Mouse (Mus musculus): ENCODE measurements around the gene Meis3. TPM values are rescaled to one million over a fixed set of nuclear protein-coding genes. Genes with fewer than 3 reads are reported as not detected.

Meis3 gene
- total RNA-seq, 1 experiment from 2014 or later = 12.9 TPM

DNA sequence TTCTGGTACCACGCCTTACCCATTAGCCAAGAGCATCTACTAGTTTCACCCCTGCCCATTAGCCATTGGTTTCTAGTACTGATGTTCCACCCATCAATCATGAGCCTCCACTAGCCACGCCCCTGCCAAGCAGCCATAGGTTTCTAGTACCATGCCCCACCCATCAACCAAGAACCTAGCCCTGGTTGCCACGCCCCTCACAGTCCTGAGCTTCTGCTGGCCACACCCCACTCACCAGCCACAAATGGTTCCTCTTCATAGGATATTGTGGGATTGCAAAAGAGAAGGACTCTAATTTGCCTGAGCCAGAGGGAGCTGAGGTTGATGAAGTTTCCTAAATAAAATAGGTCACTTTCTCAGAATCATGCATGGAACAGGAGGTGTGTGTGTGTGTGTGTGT, 14.2 kb upstream of the Meis3 start:
- no peak for DNase-seq

DNA sequence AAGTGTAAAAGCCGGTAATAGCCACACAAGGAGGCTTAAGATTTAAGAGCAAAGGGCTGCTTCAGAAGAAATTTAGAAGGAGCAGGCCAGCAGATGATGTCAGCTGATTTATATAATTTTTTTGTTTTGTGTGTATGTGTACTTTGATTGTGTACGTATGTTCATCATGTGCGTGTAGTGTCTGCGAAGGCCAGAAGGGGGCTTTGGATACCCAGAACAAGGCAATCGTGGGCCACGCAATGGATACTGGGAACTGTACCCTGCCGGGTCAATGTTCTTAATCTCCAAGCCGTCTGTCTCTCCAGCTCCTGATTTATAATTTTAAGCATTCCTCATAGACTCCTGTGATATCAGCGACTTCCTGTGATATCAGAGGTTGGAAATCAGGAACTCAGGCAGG, 13.6 kb upstream of the Meis3 start:
- no peak for DNase-seq

DNA sequence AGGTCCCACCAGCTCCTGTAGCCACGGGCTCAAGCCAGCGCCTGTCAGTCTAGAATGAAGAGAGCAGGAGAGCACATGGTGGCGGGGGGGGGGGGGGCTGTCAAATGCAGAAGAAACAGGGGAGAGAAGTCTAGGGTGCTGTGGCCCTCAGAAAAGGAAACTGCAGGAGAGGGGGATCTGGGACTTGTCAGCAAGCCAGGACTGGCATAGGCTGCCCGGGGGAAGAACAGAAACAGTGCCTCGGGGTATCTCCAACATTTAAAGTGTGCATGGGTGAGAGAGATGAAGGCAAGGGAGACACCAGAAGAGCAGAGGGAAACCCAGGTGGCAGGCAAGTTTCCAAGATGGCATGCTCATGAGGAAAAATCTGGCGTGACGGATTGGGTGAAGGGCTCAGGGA, 12.9 kb upstream of the Meis3 start:
- DNase-seq = no peak

DNA sequence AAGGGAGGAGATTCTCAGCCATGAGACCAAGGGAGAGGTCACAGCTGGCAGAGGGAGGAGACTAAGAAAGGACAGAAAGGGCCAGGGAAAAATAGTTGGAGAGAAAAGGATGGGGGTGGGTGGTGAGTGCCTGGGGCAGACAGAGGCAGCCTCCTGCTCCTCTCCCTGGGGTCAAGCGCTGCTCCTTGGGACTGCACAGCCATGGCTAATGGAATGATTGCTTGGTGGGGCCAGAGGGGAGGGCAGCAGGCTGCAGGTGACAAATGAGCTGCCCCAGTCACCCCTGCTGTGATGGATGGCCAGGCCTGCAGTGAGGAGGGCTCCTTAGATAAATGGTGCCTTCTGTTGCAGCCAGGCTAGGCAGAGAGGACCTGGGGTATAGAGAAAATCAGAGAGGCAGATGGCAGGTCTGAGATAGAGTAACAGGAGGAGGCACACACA, 2.7 kb upstream of the Meis3 start:
- DNase-seq = no peak

DNA sequence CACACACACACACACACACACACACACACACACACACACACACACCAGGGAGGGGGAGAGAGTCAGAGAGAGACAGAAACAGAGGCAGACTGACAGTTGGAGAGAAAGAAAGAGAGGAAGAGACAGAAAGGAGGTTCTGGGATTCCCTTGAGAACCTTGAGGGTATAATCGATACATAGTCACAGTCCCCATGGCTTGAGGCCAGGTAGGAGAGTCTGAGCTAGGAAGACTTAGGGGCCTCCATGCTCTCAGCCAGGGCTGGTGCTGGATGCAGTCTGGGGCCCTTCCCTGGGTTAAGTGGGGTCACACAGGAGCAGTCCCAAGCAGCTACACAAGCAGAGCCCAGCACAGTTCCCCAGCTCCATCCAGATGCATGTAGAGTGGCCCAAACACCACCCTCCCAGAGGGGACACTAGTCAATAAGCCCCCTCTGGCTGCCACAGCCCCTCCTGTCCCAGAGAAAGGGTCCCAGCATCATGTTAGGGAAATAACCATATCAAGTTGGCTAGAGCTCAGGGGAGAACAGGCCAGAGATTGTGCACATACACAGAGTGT, 2.2 kb upstream of the Meis3 start:
- DNase-seq = no peak

DNA sequence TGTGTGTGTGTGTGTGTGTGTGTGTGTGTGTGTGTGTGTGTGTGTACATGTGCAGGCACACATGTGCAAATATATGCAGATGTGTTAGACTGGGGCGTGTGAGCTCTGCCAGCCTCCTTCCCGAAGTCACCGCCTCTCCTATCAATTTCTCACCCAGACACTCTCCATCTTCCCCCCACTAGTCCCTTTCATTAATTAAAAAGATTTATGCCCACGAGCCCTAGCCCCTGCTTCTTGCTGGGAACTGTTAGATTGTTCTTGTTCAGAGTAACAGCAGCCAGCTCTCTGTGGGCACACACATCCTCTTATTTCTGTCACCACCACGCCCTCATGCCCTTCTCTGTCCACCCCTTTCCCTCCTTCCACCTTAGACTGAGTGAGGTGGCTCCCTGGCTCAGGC, 1.7 kb upstream of the Meis3 start:
- no peak for DNase-seq

DNA sequence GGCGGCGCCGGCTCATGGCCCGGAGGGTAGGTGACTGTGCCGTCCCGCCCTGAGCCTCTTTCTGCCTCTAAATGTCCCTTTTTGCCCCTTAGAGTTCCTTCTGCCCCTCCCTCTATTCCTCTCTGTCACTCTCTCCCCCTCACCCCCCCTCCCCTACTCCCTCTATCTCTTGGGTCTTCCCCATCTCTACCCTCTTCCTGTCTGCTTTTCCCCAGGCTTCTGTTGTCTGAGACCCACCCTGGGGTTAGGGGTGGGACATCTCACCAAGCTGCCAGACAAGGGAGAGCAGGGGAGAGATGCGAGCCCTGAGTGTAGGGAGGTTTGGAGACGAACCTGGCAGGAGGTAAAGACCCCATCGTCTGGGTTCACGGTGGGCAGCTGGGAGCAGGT, 647 bp downstream of the Meis3 start:
- DNase-seq = no peak

DNA sequence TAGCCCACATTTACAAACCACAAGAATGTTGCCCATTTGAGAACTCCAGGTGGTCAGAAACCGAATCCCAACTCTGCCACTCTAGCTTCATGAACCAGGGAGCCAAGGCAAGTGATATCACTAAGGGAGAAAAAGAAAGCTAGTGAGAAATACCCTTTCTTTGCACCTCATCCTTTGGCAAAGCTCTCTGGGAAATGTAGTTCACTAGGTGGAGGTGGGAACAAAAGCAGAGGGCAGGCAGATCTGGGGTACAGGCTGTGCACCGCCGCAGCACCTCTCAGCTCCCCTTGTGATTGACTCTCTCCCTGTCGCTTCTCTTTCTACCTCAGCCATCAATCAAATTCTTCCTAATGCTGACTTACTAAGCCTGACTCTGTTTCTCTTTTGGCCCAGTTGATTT, 3.2 kb downstream of the Meis3 start:
- no peak for DNase-seq

DNA sequence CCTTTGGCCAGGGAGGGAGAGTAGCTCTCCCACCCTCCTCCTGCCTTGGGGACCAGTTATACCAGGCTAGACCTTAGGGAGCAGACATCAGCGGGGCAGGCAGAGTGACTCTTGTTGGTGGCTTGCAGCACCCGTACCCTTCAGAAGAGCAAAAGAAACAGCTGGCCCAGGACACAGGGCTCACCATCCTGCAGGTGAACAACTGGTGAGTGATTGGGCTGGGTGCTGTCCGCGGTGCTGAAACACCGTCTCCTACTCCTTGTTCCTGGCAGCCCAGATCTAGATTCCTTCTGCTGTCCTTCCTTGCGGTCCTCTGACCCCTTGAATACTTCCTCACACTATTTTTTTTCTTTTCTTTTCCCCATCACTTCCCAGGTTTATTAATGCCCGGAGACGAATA, 8.8 kb downstream of the Meis3 start:
- peak; percentile 70 for DNase-seq

DNA sequence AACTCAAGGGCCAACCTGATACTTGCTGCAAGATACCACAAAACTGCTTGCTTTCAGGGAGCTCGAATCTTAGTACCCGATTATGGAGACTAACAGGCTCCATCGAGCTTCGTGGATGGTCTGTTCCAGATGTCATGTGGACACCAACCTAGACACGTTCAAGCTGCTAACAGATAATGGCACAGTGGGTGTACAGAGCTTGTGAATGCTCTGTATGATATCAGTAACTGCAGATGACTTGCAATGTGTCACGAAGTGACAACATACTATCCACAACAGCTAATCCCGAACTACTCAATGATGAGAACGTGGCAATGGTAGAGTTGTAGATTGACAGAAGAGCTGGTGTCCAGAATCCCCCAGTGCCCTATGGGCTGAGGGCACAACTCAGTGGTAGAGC, 12.6 kb downstream of the Meis3 start:
- DNase-seq = no peak

DNA sequence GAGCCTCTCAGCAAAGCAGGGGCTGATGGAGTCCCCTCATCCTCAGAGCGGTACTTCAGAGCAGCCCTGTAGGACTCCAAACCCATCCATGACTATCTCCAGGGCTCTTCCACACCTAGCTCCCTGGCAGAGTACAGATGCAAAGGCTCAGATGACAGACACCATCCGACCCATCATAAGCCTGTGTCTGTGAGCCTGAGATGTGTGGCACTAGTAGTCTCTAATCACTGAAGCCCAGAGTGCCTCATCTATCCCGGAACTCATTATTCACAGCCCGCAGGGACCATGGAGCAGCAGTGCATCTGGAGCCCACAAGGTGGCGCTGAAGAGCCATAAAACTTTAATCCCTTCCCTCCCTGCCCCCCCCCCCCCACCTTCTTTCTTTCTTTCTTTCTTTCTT, 17.4 kb downstream of the Meis3 start:
- peak; percentile 77 for DNase-seq

DNA sequence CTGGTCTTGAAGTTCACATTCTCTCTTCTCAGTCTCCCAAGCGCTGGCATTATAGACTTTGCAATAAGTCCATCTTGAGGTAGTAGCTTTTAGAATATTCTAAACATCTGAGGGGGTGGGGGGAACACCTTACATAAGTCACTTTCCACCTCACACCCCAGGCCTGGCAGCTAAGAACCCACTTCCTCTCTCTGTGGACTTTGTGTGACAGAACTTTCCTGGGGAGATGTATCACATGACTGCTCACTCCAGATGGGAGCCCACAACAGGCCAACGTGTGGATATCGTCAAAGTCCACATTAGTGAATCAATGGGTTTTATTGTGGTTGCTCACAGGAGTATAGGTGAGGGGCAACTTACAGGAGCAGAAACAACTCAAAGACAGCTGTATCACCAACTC, 18.8 kb downstream of the Meis3 start:
- DNase-seq = no peak

DNA sequence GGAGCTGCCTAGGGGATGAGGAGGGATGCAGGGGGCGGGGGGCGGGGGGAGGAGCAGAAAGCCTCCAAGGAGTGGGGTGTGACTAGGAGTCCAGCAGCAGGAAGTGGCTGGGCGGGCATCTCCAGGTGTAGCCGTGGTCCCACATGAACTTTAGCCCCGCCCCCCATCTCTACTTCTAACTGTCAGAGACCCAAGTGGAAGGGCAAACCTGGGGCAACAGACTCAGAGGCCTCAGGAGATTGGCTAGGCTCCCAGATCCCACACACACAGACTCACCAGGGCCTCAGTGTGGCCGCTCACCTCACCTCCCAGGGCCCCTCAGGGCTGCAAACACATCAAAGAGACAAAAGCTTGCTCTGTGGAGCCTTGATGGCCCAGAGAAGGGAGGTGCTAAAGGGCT, 21.7 kb downstream of the Meis3 start:
- DNase-seq = no peak

DNA sequence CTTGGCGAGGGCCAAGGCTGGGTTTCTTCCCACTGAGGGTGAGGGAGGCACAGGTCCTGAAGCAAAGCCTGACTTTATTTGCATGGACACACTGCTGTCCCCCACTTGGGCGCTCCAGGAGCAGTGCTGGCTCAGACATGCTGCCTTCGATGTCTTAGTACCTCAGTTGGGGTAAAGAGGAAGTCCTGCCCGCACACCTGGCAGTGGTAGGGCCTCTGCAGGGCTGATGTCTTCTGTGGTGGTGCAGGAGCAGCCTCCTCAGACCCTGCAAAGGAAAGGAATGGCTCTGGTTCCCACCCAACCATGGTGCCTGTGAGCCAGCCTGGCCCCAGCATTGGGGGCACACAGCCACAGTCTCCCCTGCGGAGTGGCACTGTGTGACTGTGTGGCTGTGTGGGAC, 22.3 kb downstream of the Meis3 start:
- no peak for DNase-seq

DNA sequence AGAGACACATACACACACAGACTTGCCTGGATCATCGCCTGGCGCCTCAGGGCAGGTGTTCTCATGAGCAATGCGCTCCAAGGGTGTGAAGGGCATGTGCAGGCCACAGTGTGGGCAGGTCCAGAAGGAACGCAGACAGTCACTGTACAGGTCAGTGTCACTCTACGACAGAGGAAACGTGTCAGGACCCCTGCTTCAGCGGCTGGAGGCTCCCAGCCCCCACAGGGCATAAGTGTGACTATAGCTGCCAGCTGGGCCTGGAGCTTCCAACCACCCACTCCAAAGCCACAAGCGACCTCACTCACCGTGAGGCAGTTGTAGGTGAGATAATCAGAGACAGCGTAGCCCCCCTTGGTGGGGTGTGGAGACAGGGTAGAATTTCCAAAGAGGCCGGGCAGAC, 23.6 kb downstream of the Meis3 start:
- DNase-seq = no peak

DNA sequence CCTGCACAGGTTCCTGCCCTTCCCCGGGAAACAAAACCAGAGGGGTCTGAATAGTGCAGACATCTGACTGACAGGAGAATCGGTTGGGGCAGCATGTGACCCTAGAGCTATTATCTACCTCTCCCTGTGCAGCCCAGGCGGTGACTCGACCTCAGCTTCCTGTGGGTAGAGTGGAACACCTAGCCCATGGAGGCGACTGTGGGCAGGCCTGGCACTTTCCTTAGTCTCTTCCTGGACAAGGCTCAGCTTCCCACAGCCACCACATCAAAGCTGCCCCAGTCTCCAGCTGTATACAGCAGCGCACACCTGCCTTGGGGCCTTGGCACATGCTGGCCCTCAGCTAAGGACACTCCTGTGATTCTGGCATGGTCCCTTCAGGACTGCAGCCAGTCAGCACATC, 26.2 kb downstream of the Meis3 start:
- no peak for DNase-seq

DNA sequence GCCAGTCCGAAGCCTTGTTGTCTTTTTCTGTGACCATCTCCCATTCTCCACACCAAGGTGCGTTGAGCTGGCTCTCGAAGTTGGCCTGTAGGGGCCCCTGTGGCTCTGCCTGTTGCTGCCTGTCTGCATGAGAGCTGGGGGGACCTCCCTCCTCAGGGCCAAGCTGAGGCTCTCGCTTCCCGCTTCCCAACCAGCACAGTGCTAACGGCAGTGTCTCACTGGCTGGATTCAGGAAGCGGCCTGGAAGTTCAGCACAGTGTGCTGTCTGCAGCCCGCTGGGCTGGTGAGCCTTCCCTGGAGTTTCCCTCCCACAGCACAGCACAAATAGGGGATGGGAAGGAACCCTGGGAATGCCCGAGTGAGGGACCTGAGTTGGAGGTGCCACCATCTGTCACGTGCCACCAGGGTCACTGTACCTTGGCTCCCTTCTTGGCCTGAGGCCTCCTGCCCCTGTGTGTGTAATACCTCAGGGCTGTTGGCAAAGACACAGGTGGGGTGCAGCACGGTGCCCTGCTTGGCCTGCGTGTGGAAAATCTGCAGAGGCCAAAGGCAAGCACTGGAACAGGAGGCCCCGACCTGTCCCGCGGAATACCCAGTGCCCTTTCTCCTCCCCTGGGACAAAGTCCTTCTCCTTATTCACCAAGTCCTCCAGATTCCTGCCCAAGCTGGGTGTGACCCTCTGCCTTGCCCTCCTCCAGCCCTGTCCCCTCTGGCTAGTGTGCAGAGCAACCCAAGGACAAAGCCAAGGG, 28.0 kb downstream of the Meis3 start:
- no peak for DNase-seq

DNA sequence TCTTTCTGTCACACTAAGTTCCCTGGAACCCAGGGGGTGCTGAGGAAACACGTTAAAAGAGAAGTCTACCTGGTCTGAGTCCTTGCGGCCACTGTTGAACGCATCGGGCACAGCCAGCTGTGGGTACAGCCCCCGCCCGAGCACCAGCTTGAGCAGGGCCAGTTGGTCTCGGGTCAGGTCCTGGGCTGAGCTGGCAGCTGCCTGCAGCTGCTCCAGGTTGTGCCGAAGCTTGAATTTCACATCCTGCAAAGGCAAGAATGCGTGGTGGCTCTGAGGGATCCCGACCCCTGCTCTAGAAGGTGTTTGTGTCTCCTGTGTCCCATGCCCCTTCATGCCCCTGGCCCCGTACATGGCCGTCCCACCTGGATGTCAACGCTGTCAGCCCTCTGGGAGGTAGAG, 28.6 kb downstream of the Meis3 start:
- DNase-seq = no peak

DNA sequence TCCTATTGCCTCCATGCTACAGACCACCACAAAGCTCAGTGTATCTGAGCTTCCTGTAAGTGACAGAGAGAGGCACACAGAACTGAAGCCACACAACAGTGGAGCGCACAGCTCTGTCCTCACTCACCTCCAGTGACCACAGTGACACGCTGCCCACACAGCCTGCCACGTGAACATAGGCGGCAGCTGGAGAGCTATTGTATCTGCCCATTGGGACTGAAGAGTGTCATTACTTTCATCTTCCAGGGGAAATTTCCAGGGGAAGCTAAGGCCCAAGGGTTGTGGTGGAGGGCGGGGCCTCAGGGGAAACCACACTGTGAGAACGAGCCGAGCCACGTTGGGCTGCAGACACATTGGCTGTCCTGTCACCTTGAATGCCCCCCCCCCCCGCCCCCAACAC, 29.9 kb downstream of the Meis3 start:
- no peak for DNase-seq

DNA sequence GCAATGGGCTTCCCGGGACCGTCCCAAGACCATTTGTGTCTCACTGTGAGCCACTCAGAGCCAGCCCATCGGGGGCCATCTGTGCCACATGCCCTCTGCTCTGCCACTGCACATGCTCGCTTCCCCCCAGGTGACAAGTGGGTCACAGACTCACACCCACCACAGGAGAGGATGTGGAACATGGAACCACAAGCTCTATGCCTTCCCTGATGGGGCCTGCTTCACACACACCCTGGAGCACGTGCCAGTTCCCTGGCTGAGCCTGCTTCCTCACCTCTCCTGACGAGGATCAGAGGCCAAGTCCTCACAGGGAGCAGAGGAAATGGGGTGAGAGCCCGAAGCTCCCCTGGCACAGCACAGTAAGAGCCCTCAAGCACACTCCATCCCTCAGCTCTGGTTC, 32.2 kb downstream of the Meis3 start:
- DNase-seq = no peak

DNA sequence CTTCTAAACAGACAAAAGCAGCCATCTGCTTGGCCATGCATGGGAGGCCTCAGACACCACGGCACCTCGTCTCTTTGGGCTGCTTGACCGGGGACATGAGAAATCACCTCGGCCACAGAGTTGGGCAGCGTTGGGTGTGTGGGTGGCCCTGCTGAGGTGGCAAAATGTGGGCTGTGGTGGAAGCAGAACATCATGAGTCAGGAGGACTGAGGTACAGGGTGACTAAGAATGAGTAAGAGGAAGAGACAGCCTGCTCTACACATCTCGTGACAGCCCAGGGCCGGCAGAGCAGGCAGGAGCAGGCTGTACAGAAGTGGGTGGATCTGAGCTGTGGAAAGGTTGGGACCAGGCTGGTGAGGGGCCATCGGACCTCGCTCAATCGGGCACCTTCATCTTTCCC, 32.6 kb downstream of the Meis3 start:
- peak; percentile 55 for DNase-seq

DNA sequence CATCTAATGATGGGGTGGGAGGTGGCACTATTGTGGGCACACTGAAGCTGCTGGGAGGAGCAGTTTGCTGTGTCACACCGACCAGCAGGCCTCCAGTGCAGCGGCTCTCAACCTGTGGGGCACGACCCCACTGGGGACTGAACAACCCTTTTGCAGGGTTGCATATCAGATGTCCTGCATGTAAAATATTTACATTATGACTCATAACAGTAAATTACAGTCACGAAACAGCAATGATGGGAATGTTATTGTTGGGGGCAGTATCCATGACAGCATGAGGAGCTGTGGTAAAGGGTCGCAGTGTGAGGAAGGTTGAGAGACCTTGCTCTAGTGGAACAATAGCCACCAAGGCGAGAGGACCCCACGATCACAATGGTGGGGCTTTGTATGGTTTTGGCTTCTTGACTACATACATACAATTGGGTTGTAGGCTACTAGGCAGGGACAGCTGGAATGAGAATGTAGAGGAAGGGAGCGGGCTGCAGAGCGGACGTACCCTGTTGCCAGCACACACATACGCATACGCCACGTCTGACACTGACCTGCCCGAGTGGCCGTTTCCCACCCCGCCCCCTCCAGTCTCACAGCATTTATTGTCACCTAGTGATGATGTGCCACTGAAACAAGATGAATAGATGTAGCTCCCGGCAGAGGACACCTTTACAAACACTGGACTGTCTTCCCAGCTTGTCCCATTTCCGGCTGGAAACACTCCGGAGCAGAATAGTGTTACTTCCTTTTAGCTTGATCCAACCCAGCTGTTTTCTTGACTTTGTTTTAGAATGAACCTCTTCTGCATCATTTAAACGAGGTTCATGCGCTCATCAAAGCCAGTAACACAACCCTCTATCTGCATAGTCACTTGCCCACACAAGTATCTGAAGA, 34.1 kb downstream of the Meis3 start:
- DNase-seq = no peak

DNA sequence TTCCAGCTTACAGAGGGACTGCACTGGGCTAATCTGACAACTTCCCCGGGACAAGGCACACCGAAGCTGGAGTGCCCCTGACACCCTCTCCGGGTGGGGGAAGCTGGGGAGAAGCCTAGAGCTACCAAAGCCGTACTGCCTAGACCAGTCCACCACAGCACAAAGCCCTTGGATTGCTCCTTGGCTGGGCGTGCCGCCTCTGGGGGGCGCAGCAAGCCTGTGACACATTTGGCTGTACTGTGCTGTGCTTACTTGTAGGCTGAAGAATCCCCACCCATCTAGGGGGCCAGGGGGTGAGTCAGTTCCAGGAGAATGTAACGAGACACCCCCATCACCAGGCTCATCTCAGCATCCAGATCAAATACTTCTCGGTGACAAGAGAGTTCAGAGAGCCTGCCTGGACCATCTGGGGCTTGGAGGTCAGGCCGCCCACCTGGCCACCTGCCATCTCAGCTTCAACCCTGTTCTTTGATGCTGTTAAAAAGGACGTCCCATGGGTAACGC, 36.0 kb downstream of the Meis3 start:
- DNase-seq = no peak
